Mouse (Mus musculus) olfactory bulb, adult 2 months (tissue): ENCODE data around the gene Ryk.

Experiments used
- CTCF ChIP-seq: fragments of 200-500 bp; IDR thresholded peaks from 2 replicates; pipeline ENCODE4 v1.5.1; 2012; ENCODE audit warnings: low read depth, mild to moderate bottlenecking, low read length, moderate library complexity; ENCODE audit not compliant: insufficient read depth
- POLR2A ChIP-seq: fragments of 200-500 bp; IDR thresholded peaks from 2 replicates; pipeline ENCODE4 v1.6.1; 2012; ENCODE audit warnings: mild to moderate bottlenecking, low read depth, low read length, moderate library complexity; ENCODE audit not compliant: insufficient read depth

- TF ChIP-seq POLR2A (no peak), CTCF (no peak)
Measured at GRCm38 (mm10) chr9:102852076-102853022, 17.6 kb downstream of the Ryk start.
